Mouse (Mus musculus) myocyte (in vitro differentiated cells): ENCODE data around the gene Dnmt3l. TPM values are rescaled to one million over a fixed set of nuclear protein-coding genes. Genes with fewer than 3 reads are reported as not detected.

Experiments used
- H3K27me3 ChIP-seq: one replicate; pipeline ENCODE4 v1.6.1; 2011; ENCODE audit not compliant: control insufficient read depth, insufficient read depth, insufficient read length
- H3K36me3 ChIP-seq: one replicate; pipeline ENCODE4 v1.6.1; 2011; ENCODE audit not compliant: control insufficient read depth, insufficient read depth
- H3K4me2 ChIP-seq: one replicate; pipeline ENCODE4 v1.6.1; 2011; ENCODE audit warnings: low read depth, control low read depth
- H3K4me3 ChIP-seq: one replicate; pipeline ENCODE4 v1.5.1; 2011; ENCODE audit warnings: mild to moderate bottlenecking, control low read depth, moderate library complexity
- H3K79me2 ChIP-seq: one replicate; pipeline ENCODE4 v1.6.1; 2011; ENCODE audit not compliant: control insufficient read depth, insufficient read depth
- H3ac ChIP-seq: one replicate; pipeline ENCODE4 v1.6.1; 2011; ENCODE audit not compliant: control insufficient read depth, insufficient read length
- CEBPB ChIP-seq: IDR thresholded peaks from 2 replicates; pipeline ENCODE4 v1.6.1; 2011; ENCODE audit warnings: mild to moderate bottlenecking, moderate library complexity; ENCODE audit not compliant: poor library complexity, insufficient read depth, severe bottlenecking
- E2F4 ChIP-seq: IDR thresholded peaks from one replicate; pipeline ENCODE4 v1.6.1; 2011; ENCODE audit warnings: mild to moderate bottlenecking, control low read depth, moderate library complexity; ENCODE audit not compliant: insufficient read depth
- POLR2A ChIP-seq: IDR thresholded peaks from one replicate; pipeline ENCODE4 v1.6.1; 2011; ENCODE audit warnings: low read depth, mild to moderate bottlenecking, control low read depth, moderate library complexity; ENCODE audit not compliant: insufficient read length
- polyA plus RNA-seq: library from polyadenylated mRNA; unstranded; fragments of >200 nt; fragmentation: generic; extraction: Trizol; gene quantifications from one replicate; pipeline ENCODE4 v1.2.1, GENCODE M21; 2012; ENCODE audit warnings: missing spikeins

Gene Dnmt3l
- polyA plus RNA-seq, 1 experiment = 1.1 TPM

DNA sequence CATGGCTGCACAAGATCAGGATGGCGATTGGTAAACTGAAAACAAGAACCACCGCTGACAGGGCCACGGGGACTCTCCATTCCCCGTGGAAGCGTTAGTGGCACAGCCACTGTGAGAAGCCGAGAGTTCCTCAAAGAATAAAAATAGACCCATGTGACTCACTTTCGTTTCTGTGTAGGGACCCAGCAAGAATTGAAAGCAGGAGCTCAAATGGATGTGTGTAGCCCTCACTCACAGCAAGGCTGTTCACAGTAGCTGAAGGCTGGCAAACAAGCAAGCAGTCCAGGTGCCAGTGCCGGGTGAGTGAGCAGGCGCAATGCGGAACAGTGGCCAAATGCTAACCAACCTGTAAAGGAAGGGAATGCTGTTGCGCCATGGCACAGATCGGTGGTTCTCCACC lies 63.8 kb downstream of the Dnmt3l start:
- Histone ChIP-seq H3K4me2 (peak overlapping the region; percentile 42), H3K27me3 (peaks cover 19% of the 10 kb centered on the region), H3K79me2 (no peaks in the 10 kb centered on the region), H3ac (no peak overlapping the region), H3K36me3 (no peaks in the 10 kb centered on the region), H3K4me3 (no peak overlapping the region)
- TF ChIP-seq CEBPB = no peak
- TF ChIP-seq E2F4 = no peak
- TF ChIP-seq POLR2A = no peak

Other genes with a start within 250 kb of the Dnmt3l start
- not detected for gene Gm9639, start 246.9 kb upstream of the Dnmt3l start, polyA plus RNA-seq
- not detected for gene Gm19668, start 242.8 kb upstream of the Dnmt3l start, polyA plus RNA-seq
- gene Gm9507, start 230.1 kb upstream of the Dnmt3l start, polyA plus RNA-seq = not detected
- not detected for gene Gm2696, start 227.3 kb upstream of the Dnmt3l start, polyA plus RNA-seq
- not detected for gene Krtap10-4, start 214.9 kb upstream of the Dnmt3l start, polyA plus RNA-seq
- gene Krtap10-10, start 206.0 kb upstream of the Dnmt3l start, polyA plus RNA-seq = not detected
- gene Gm36176, start 195.1 kb upstream of the Dnmt3l start, polyA plus RNA-seq = not detected
- gene Gm10318, start 189.1 kb upstream of the Dnmt3l start, polyA plus RNA-seq = not detected
- not detected for gene Gm3285, start 180.0 kb upstream of the Dnmt3l start, polyA plus RNA-seq
- 0.01 TPM for gene Lrrc3, start 139.4 kb upstream of the Dnmt3l start, polyA plus RNA-seq
- gene Trpm2, start 71.4 kb upstream of the Dnmt3l start, polyA plus RNA-seq = not detected
- gene 1810043G02Rik, start 63.4 kb upstream of the Dnmt3l start, polyA plus RNA-seq = 12.8 TPM
- 122 TPM for gene Pfkl, start 31.9 kb upstream of the Dnmt3l start, polyA plus RNA-seq
- 0.38 TPM for gene Aire, start 1.7 kb downstream of the Dnmt3l start, polyA plus RNA-seq
- gene Icosl, start 27.4 kb downstream of the Dnmt3l start, polyA plus RNA-seq = 0.02 TPM
- 73.6 TPM for gene D10Jhu81e, start 127.8 kb downstream of the Dnmt3l start, polyA plus RNA-seq
- 22.1 TPM for gene Pwp2, start 143.2 kb downstream of the Dnmt3l start, polyA plus RNA-seq
- gene Trappc10, start 202.7 kb downstream of the Dnmt3l start, polyA plus RNA-seq = 24.6 TPM